Mouse (Mus musculus): Measurements from ENCODE around the gene Armc8. TPM values are rescaled to one million over a fixed set of nuclear protein-coding genes. Genes with fewer than 3 reads are reported as not detected.

Gene Armc8
- polyA plus RNA-seq, 1 experiment = 0.19 TPM

- Histone ChIP-seq H3K4me3 (replicated peaks) (no peak overlapping the region), H3K4me1 (ENCODE audit: control insufficient read depth) (peaks cover 32% of the 10 kb centered on the region)
These were observed 16.6 kb downstream of the Armc8 start for GRCm38 (mm10) chr9:99552068-99552467.

GRCm38 (mm10) chr9:99546259-99546658 lies 22.4 kb downstream of the Armc8 start:
- peaks cover 5% of the 10 kb centered on the region for H3K36me3 ChIP-seq (ENCODE audit: control insufficient read depth)
- TF ChIP-seq GATA1 (IDR thresholded peaks at IDR 0.05; ENCODE audit: low read length) (no peak), TAL1 (IDR thresholded peaks at IDR 0.05; ENCODE audit: low read length) (no peak)
- no peak overlapping the region for H3K4me3 ChIP-seq (replicated peaks)
- H3K4me1 ChIP-seq (ENCODE audit: control insufficient read depth) = no peaks in the 10 kb centered on the region
- no peaks in the 10 kb centered on the region for H3K9me3 ChIP-seq (ENCODE audit: control insufficient read depth, low read length)
- no peaks in the 10 kb centered on the region for H3K27me3 ChIP-seq (ENCODE audit: control insufficient read depth)

More at GRCm38 (mm10) chr9:99552068-99552467, 16.6 kb downstream of the Armc8 start:
- Histone ChIP-seq H3K36me3 (ENCODE audit: control insufficient read depth) (peaks cover 5% of the 10 kb centered on the region), H3K27me3 (ENCODE audit: control insufficient read depth) (no peaks in the 10 kb centered on the region), H3K9me3 (ENCODE audit: control insufficient read depth, low read length) (no peaks in the 10 kb centered on the region)
- TF ChIP-seq GATA1 (IDR thresholded peaks at IDR 0.05; ENCODE audit: low read length) (no peak), TAL1 (IDR thresholded peaks at IDR 0.05; ENCODE audit: low read length) (no peak)

DNA sequence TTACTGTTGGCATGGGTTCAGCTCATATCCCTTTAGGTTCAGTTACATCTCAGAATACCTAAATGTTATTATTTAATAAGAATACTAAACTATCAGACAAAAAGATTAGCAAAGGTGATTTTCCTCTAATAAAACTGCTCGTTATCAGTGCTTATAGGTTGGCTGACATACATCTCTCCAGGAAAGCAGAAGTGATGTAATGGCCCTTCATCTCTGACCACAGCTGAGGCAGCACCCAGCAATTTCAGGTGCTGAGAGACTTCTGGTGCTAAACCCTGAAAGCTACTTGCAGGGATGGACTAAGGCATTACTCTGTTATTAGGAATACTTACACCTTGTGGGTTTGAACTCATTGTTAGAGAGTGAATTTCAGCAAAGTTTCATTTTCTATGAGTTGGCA lies 36.8 kb downstream of the Armc8 start:
- peaks cover 68% of the 10 kb centered on the region for H3K36me3 ChIP-seq (ENCODE audit: control insufficient read depth)
- TF ChIP-seq GATA1 (IDR thresholded peaks at IDR 0.05; ENCODE audit: low read length) = no peak
- no peak for TF ChIP-seq TAL1 (IDR thresholded peaks at IDR 0.05; ENCODE audit: low read length)

DNA sequence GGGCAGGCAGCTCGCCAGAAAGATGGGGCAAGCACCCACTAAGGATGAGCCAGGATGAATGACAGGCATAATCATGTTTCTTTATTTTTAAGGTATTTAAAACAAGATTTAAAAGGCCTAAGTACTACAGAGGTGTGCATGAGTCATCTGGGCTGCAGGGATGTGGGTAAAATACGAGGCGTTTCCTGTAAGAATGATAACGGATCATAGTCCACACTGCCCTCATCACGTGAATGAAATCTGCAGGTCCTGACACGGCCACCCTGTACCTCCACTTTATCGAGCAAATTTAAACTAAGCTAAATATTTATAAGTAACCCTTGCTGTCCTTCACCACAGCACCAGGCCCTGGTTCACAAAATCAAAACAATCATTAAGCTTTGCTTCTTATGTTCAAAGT lies 62.8 kb downstream of the Armc8 start:
- H3K4me3 ChIP-seq (replicated peaks) = no peak overlapping the region
- TF ChIP-seq GATA1 (IDR thresholded peaks at IDR 0.05; ENCODE audit: low read length) (no peak), TAL1 (IDR thresholded peaks at IDR 0.05; ENCODE audit: low read length) (no peak)
- H3K4me1 ChIP-seq (ENCODE audit: control insufficient read depth) = peaks cover under 1% of the 10 kb centered on the region; the same call in 1 of the 2 replicates
- H3K27me3 ChIP-seq (ENCODE audit: control insufficient read depth) = no peaks in the 10 kb centered on the region
- peaks cover 25% of the 10 kb centered on the region for H3K36me3 ChIP-seq (ENCODE audit: control insufficient read depth)
- no peaks in the 10 kb centered on the region for H3K9me3 ChIP-seq (ENCODE audit: control insufficient read depth, low read length)

More for the DNA sequence above, 36.8 kb downstream of the Armc8 start:
- Histone ChIP-seq H3K9me3 (ENCODE audit: control insufficient read depth, low read length) (no peaks in the 10 kb centered on the region), H3K4me3 (replicated peaks) (no peak overlapping the region), H3K27me3 (ENCODE audit: control insufficient read depth) (no peaks in the 10 kb centered on the region), H3K4me1 (ENCODE audit: control insufficient read depth) (no peaks in the 10 kb centered on the region)

DNA sequence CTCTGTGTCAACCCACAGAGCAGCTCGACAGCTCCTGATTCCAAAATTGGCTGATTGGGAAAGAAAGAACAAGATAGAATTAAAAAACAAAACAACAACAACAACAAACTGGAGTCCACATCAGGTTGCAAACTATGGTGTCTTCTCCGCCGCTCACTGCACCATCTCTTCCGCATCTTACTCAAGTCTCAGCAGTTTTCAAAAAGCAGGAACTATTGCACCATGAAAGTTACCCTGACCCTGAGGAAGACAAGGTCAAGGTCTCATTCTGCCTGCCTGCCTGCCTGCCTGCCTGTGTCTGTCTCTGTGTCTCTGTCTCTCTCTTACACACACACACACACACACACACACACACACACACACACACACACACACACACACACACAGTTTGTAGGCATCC lies 69.4 kb downstream of the Armc8 start:
- Histone ChIP-seq H3K9me3 (ENCODE audit: control insufficient read depth, low read length) (peaks cover 1% of the 10 kb centered on the region), H3K36me3 (ENCODE audit: control insufficient read depth) (peaks cover 44% of the 10 kb centered on the region), H3K4me3 (replicated peaks) (no peak overlapping the region), H3K27me3 (ENCODE audit: control insufficient read depth) (no peaks in the 10 kb centered on the region), H3K4me1 (ENCODE audit: control insufficient read depth) (no peaks in the 10 kb centered on the region)
- TF ChIP-seq TAL1 (IDR thresholded peaks at IDR 0.05; ENCODE audit: low read length) (no peak), GATA1 (IDR thresholded peaks at IDR 0.05; ENCODE audit: low read length) (no peak)

- no peaks in the 10 kb centered on the region; the same call in 1 of the 2 replicates for H3K4me1 ChIP-seq (ENCODE audit: control insufficient read depth)
These were observed 76.0 kb downstream of the Armc8 start for GRCm38 (mm10) chr9:99492634-99493200.

DNA sequence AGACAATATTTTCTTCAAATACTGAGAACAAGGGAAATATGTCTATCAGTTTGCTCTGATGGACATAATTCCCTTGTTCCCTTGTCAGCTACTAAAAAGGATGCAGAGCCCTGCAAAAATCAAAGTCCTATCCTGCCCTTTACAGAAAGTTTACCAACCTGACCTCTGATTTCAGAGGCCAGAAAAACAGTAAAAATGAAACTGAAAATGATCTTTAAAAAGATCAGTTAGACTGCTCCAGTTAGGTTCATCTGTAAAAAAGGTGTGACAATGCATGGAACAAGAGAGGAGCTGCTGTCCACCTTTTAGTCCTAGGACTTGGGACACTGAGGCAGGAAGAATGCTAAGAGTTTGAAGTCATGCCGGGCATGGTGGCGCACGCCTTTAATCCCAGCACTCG lies 77.6 kb downstream of the Armc8 start:
- Histone ChIP-seq H3K27me3 (ENCODE audit: control insufficient read depth) (no peaks in the 10 kb centered on the region), H3K4me3 (replicated peaks) (no peak overlapping the region), H3K36me3 (ENCODE audit: control insufficient read depth) (peaks cover 71% of the 10 kb centered on the region), H3K9me3 (ENCODE audit: control insufficient read depth, low read length) (peaks cover 3% of the 10 kb centered on the region), H3K4me1 (ENCODE audit: control insufficient read depth) (peaks cover 4% of the 10 kb centered on the region)
- TF ChIP-seq GATA1 (IDR thresholded peaks at IDR 0.05; ENCODE audit: low read length) (no peak), TAL1 (IDR thresholded peaks at IDR 0.05; ENCODE audit: low read length) (no peak)

More at GRCm38 (mm10) chr9:99492634-99493200, 76.0 kb downstream of the Armc8 start:
- H3K27me3 ChIP-seq (ENCODE audit: control insufficient read depth) = no peaks in the 10 kb centered on the region
- H3K4me3 ChIP-seq (replicated peaks) = no peak overlapping the region
- TF ChIP-seq TAL1 (IDR thresholded peaks at IDR 0.05; ENCODE audit: low read length) (no peak), GATA1 (IDR thresholded peaks at IDR 0.05; ENCODE audit: low read length) (no peak)
- H3K9me3 ChIP-seq (ENCODE audit: control insufficient read depth, low read length) = peaks cover 3% of the 10 kb centered on the region
- peaks cover 68% of the 10 kb centered on the region for H3K36me3 ChIP-seq (ENCODE audit: control insufficient read depth)

DNA sequence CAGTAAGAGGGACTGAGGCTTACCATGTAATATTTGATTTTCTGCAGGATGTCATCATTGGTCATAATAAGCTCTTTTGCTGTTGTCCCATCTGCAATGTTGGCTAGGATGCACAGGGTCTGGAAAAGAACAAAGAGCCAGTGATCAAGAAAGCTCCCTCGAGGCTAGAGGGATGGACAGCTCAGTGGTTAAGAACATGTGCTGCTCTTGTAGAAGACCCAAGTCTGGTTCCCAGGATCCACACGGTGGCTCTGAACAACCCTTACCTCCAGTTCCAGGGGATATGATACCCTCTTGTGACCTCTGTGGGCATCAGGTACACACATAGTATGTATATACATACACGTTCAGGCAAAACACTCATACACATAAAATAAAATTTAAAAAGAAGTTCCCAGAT lies 80.9 kb downstream of the Armc8 start:
- Histone ChIP-seq H3K27me3 (ENCODE audit: control insufficient read depth) (no peaks in the 10 kb centered on the region), H3K9me3 (ENCODE audit: control insufficient read depth, low read length) (no peaks in the 10 kb centered on the region), H3K4me3 (replicated peaks) (no peak overlapping the region), H3K4me1 (ENCODE audit: control insufficient read depth) (peaks cover 27% of the 10 kb centered on the region), H3K36me3 (ENCODE audit: control insufficient read depth) (peaks cover 70% of the 10 kb centered on the region)
- TF ChIP-seq TAL1 (IDR thresholded peaks at IDR 0.05; ENCODE audit: low read length) = no peak
- no peak for TF ChIP-seq GATA1 (IDR thresholded peaks at IDR 0.05; ENCODE audit: low read length)

GRCm38 (mm10) chr9:99487126-99487695 lies 81.5 kb downstream of the Armc8 start:
- Histone ChIP-seq H3K4me1 (ENCODE audit: control insufficient read depth) (peaks cover 27% of the 10 kb centered on the region), H3K9me3 (ENCODE audit: control insufficient read depth, low read length) (no peaks in the 10 kb centered on the region), H3K36me3 (ENCODE audit: control insufficient read depth) (peaks cover 70% of the 10 kb centered on the region), H3K27me3 (ENCODE audit: control insufficient read depth) (no peaks in the 10 kb centered on the region), H3K4me3 (replicated peaks) (no peak overlapping the region)
- TF ChIP-seq TAL1 (IDR thresholded peaks at IDR 0.05; ENCODE audit: low read length) (no peak), GATA1 (IDR thresholded peaks at IDR 0.05; ENCODE audit: low read length) (no peak)

Measured in erythroblast, embryonic 14.5 days (primary cell).